Mouse (Mus musculus) erythroblast, embryonic 14.5 days (primary cell): ENCODE results near the gene Gm4737.

ENCODE experiments used
- GATA1 ChIP-seq: IDR thresholded peaks from 2 replicates; pipeline ENCODE4 v1.6.1; 2012; ENCODE audit warnings: low read length, inconsistent platforms, mixed read lengths
- TAL1 ChIP-seq: IDR thresholded peaks from 3 replicates; pipeline ENCODE4 v1.6.1; 2012; ENCODE audit warnings: low read length, inconsistent platforms, mixed read lengths

DNA sequence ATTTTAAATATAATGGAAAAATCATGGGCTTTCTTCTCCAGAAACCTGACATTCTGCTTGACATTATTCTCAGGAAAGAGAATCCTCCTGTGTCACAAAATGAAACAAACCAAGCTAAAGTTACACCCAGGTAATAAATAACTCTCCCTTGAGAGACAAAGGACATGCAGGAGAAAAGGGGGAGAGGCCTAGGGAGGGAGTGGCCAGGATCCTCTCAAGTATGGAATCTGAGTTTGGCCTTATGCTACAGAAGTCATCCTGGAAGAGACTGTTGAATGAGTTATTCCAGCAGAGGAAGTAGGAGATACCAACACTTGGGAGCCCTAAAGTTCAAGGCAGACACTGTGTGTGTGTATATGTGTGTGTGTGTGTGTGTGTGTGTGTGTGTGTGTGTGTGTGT, 32.6 kb downstream of the Gm4737 start:
- TF ChIP-seq TAL1 (no peak), GATA1 (no peak)
